Mouse (Mus musculus): ENCODE measurements around the gene Tmc8.
A peak's percentile ranks its signal among the peaks of the same experiment; 100 is the strongest.

DNA sequence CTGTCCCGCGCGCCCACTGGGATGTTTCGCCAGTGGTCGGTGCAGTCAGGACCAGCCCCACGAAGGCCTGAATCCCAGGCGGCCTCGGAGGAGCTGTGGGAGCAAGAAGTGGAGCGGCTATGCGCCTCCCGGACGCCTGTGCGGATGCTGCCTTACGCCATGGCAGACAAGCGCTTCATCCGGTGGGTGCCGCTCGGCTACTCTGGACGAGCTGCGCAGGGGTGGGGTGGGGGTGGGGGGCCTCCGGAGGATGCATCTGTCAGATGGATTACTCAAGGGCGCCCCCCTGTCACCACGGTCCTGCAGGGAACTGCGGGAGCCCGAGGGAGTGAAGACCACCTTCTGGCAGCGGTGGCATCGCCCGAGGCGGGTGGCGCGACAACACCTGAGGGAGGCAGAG is 1.2 kb downstream of the Tmc8 start:
- TF ChIP-seq CTCF (IDR thresholded peaks at IDR 0.05; ENCODE audit: borderline replicate concordance, insufficient read depth, low read depth, low read length) (peak; percentile 25; the same call in 1 of the 2 replicates), POLR2A (IDR thresholded peaks at IDR 0.05; ENCODE audit: borderline replicate concordance, insufficient read depth, low read length) (no peak)

Measured in cerebellum, adult 2 months (tissue).